Mouse (Mus musculus) forebrain, embryonic 12.5 days (tissue): ENCODE results near the gene Zfp626. TPM values are rescaled to one million over a fixed set of nuclear protein-coding genes. Genes with fewer than 3 reads are reported as not detected.
"Not testable (repeated sequence)": the region's sequence is repeated elsewhere in the genome, so short reads cannot be mapped to it uniquely, and the experiment has no call there.

Experiments used
- ATAC-seq: fragments of 200-750 bp; cut with Nextera tagmentation; 2 replicates; pipeline ENCODE4 v1.8.0; 2017; ENCODE audit warnings: moderate TSS enrichment; ENCODE audit not compliant: low FRiP score
- H3K27ac ChIP-seq: fragments of 300-500 bp; sonication (generic); 2 replicates; pipeline ENCODE4 v1.5.1; 2016; ENCODE audit warnings: mild to moderate bottlenecking
- H3K27me3 ChIP-seq: fragments of 300-500 bp; sonication (generic); 2 replicates; pipeline ENCODE4 v1.6.1; 2016; ENCODE audit warnings: mild to moderate bottlenecking
- H3K36me3 ChIP-seq: fragments of 300-500 bp; sonication (generic); replicated peaks from 2 replicates; pipeline ENCODE4 v1.6.1; 2016; ENCODE audit warnings: mild to moderate bottlenecking
- H3K4me1 ChIP-seq: fragments of 300-500 bp; sonication (generic); 2 replicates; pipeline ENCODE4 v1.6.1; 2016
- H3K4me2 ChIP-seq: fragments of 300-500 bp; sonication (generic); 2 replicates; pipeline ENCODE4 v1.6.1; 2016; ENCODE audit warnings: mild to moderate bottlenecking, moderate library complexity
- H3K4me3 ChIP-seq: fragments of 300-500 bp; sonication (generic); replicated peaks from 2 replicates; pipeline ENCODE4 v1.5.1; 2016; ENCODE audit warnings: mild to moderate bottlenecking
- H3K9ac ChIP-seq: fragments of 300-500 bp; sonication (generic); 2 replicates; pipeline ENCODE4 v1.6.1; 2016; ENCODE audit warnings: mild to moderate bottlenecking
- H3K9me3 ChIP-seq: fragments of 300-500 bp; sonication (generic); 2 replicates; pipeline ENCODE4 v1.6.1; 2016
- WGBS: fragments of 180-500 bp; shearing (Covaris S2); methylation state at CpG from one replicate; pipeline ENCODE4 v1.1.7; 2016; 5-methylcytosine and 5-hydroxymethylcytosine counted together
- polyA plus RNA-seq: library from polyadenylated mRNA; unstranded; fragments of >200 nt; fragmentation: Nextera tagmentation; extraction: Ambion mirVana; gene quantifications from 2 replicates; pipeline ENCODE4 v1.2.1, GENCODE M21; 2016

Zfp626 gene
- polyA plus RNA-seq, 1 experiment from 2014 or later = 3.2 TPM

DNA sequence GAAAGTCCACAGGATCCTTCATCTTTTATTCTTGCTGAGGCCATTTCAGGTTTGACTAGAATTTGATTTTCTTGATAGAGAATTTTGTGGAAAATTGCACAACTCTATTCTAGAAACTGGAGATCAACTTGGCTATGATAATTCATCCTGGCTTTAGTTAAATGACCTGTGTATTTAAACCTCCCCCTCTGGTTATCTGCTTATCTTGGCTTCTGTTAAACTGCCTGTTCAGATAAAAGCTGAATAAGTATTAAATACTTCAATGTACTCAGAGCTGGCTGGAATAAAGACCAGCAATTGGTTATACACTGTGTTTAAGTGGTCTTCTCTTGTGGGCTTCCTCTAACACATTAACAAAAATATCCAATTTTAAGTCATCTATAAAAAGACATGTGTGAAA, 15.6 kb downstream of the Zfp626 start:
- Histone ChIP-seq H3K27ac (no peak overlapping the region), H3K4me2 (no peak overlapping the region), H3K36me3 (peaks cover 28% of the 10 kb centered on the region), H3K4me1 (no peaks in the 10 kb centered on the region), H3K9me3 (0 out of 2 replicates have a peak, but pooled peaks cover 4% of the 10 kb centered on the region), H3K4me3 (no peak overlapping the region), H3K27me3 (no peaks in the 10 kb centered on the region), H3K9ac (no peak overlapping the region)
- ATAC-seq = no peak

DNA sequence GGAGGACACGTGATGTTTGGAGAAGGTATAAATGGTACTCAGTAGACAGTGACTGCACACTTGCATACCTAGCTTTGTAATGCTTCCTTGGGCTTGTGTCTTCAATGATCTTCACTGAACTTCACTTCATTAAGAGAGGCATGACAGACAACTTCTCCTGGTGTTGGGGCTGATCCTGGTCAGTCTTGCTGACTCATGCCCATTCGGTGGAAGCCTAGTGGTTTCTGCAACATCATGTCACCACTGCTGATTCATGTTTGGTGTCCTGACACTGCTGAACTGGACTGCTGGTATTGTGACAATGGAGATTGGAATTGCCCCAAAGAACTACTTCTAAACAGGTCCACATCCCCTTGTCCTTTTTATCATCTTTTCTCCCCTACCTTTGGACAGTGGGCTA, 27.1 kb downstream of the Zfp626 start:
- ATAC-seq = no peak
- no peak overlapping the region for H3K9ac ChIP-seq
- H3K4me1 ChIP-seq = peaks cover 3% of the 10 kb centered on the region
- no peak overlapping the region for H3K27ac ChIP-seq
- H3K4me3 ChIP-seq = no peak overlapping the region
- H3K36me3 ChIP-seq = no peaks in the 10 kb centered on the region
- 91% methylated on average over 2 of the region's 2 CpGs for WGBS
- H3K27me3 ChIP-seq = peaks cover 5% of the 10 kb centered on the region; the same call in 1 of the 2 replicates
- no peak overlapping the region for H3K4me2 ChIP-seq
- H3K9me3 ChIP-seq = no peaks in the 10 kb centered on the region

GRCm38 (mm10) chr7:27837896-27838295, 30.9 kb downstream of the Zfp626 start:
- Histone ChIP-seq H3K4me2 (peak overlapping the region; percentile 62), H3K9me3 (no peaks in the 10 kb centered on the region), H3K27ac (peak overlapping the region; percentile 85), H3K27me3 (no peaks in the 10 kb centered on the region), H3K4me3 (peak overlapping the region; percentile 58), H3K4me1 (peaks cover 14% of the 10 kb centered on the region), H3K9ac (peak overlapping the region; percentile 66), H3K36me3 (no peaks in the 10 kb centered on the region)
- ATAC-seq = peak; percentile 34; the same call in 1 of the 2 replicates
- 30% methylated on average over 6 of the region's 6 CpGs for WGBS

- Histone ChIP-seq H3K27ac (peak within 1 kb of the TSS; percentile 85), H3K4me3 (peak within 1 kb of the TSS; percentile 58), H3K36me3 (no peaks in the 10 kb centered on the region), H3K9me3 (no peaks in the 10 kb centered on the region), H3K4me2 (peak within 1 kb of the TSS; percentile 62), H3K9ac (peak within 1 kb of the TSS; percentile 66), H3K4me1 (peaks cover 14% of the 10 kb centered on the region), H3K27me3 (no peaks in the 10 kb centered on the region)
- ATAC-seq = peak; percentile 97
- WGBS = 3% methylated on average over 34 of the region's 34 CpGs
Measured at GRCm38 (mm10) chr7:27838323-27839249, 31.6 kb downstream of the Zfp626 start, which contains the start of gene Zfp59. Zfp59 (plus strand) TSS chr7:27838607.

DNA sequence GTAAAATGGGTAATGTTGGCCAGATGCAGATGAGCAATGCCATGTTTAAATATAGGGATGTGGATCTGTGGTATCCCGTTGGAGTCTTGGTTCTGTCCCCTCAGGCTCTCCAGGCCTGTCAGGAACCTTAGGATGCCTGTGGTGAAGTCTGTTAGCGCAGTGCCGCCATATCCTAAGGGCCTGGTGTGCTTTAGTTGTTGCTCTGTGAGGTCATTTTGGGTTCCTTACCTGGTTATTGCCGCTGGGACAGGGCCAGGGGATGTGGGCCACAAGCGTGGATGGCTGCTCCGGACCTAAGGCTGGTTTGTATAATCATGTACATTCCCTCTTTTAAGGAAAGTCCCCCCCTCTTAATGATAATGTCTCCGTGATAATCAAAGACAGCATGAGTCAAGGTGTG, 32.6 kb downstream of the Zfp626 start:
- Histone ChIP-seq H3K4me1 (peaks cover 14% of the 10 kb centered on the region), H3K27ac (no peak overlapping the region), H3K4me2 (peak overlapping the region; percentile 62), H3K4me3 (no peak overlapping the region; the same call in 1 of the 2 replicates), H3K36me3 (peaks cover 5% of the 10 kb centered on the region), H3K9me3 (no peaks in the 10 kb centered on the region), H3K27me3 (no peaks in the 10 kb centered on the region), H3K9ac (peak overlapping the region; percentile 66; the same call in 1 of the 2 replicates)
- 92% methylated on average over 7 of the region's 7 CpGs for WGBS
- ATAC-seq = no peak

GRCm38 (mm10) chr7:27840104-27840503, 33.1 kb downstream of the Zfp626 start:
- ATAC-seq = no peak
- Histone ChIP-seq H3K9me3 (no peaks in the 10 kb centered on the region), H3K27ac (no peak overlapping the region), H3K27me3 (no peaks in the 10 kb centered on the region), H3K36me3 (peaks cover 10% of the 10 kb centered on the region), H3K4me3 (no peak overlapping the region), H3K9ac (no peak overlapping the region), H3K4me2 (no peak overlapping the region), H3K4me1 (peaks cover 14% of the 10 kb centered on the region)
- WGBS = 85% methylated on average over 6 of the region's 6 CpGs

GRCm38 (mm10) chr7:27857227-27857626, 50.2 kb downstream of the Zfp626 start, which contains the start of gene Zfp607a:
Zfp607a (plus strand) TSS chr7:27857527.
- no peak within 1 kb of the TSS for H3K9ac ChIP-seq
- H3K4me1 ChIP-seq = peaks cover 21% of the 10 kb centered on the region

DNA sequence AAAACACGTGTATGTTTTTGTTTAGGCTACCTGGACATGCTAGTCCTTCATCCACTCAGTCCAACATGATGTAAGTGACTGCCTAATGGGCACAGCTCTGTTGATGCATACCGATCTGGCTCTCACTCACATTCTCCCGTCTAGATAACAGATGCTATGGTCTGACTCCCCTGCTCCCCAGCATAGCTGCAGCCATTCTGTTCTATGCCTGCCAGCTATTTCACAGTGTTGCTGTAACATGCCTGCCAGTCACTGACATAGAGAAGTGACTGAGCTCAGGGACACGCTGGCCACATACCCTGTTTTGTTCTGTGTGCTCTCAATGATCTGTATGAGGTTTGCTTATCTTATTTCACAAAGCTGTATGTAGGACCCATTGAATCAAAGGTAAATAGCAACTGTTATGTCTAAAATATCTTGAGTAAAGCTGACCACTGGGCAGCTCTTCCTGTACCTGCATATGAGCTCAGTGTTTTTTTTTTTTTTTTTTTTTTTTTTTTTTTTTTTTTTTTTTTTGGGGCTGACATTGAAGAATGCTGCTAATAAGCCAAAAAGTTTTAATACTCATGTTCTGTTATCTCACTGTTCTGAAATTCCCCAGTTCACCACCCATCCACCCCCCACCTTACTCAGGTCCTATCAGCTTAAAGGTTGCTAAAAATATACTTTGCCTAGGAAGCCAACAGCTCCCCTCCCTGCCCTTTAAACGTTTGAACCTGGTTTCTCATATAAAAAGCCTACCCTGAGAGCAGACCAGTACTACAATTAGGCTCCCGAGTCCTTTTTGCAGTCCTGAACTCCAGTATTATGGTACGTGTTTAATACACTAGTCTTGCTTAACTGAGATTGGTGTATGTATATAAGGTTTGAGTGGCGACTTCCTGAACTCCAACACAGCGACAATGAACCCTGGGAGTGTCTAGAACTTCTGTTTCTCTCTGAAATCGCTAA, 52.6 kb downstream of the Zfp626 start:
- 31% methylated on average over 10 of the region's 10 CpGs for WGBS
- Histone ChIP-seq H3K36me3 (peaks cover 24% of the 10 kb centered on the region), H3K9ac (peak overlapping the region; percentile 75), H3K9me3 (no peaks in the 10 kb centered on the region), H3K27me3 (no peaks in the 10 kb centered on the region), H3K4me1 (peaks cover 21% of the 10 kb centered on the region), H3K4me3 (peak overlapping the region; percentile 55), H3K4me2 (peak overlapping the region; percentile 81), H3K27ac (0 out of 2 replicates have a peak overlapping the region, but pooled peaks have one; percentile 38)
- no peak for ATAC-seq

More at GRCm38 (mm10) chr7:27857227-27857626, 50.2 kb downstream of the Zfp626 start, which contains the start of gene Zfp607a:
- Histone ChIP-seq H3K27me3 (no peaks in the 10 kb centered on the region), H3K9me3 (no peaks in the 10 kb centered on the region), H3K36me3 (peaks cover 28% of the 10 kb centered on the region), H3K27ac (no peak within 1 kb of the TSS), H3K4me3 (no peak within 1 kb of the TSS), H3K4me2 (no peak within 1 kb of the TSS)
- WGBS = 100% methylated on average over 1 of the region's 1 CpGs
- ATAC-seq = no peak

DNA sequence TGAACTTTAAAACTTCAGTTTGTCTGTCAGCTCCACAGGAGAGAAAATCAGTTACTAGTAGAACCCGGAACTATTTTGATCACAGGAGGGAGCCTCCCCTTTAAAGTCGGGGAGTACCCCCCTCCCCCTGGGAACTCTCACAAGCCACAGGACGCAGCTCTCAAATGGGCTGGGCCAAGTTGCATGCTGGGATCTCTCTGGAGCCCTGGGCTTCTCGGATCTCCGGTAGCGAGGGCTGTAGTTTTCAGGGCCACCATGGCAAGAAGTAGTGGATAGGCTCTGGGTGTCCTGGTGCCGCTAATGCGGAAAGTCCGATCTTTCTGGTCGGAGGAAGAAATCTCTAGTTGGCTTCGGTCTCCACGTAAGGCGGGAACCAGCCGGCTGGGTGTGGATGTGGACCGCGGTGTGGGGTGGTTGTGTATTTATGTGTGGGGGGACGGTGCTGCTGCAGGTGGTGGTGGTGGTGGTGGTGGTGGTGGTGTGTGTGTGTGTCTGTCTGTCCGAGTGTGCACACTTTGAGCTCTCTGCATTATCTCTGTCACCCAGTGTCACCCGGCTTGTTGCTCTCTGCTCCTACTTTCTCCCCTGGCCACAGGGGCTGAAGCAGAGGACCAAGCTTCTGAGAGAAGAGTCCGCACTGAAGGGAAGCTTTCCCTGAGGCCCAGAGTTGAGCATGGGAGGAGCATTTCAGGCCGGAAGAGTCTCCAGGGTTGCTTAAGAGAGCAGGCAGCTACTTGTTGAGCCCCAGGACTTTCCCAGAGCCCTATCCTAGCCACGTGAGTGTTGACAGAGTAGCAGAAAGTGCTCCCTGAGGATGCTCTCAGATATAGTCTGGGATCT, 53.6 kb downstream of the Zfp626 start:
- Histone ChIP-seq H3K36me3 (peaks cover 21% of the 10 kb centered on the region), H3K4me3 (peak overlapping the region; percentile 55), H3K4me2 (peak overlapping the region; percentile 81), H3K27me3 (no peaks in the 10 kb centered on the region), H3K4me1 (peaks cover 21% of the 10 kb centered on the region), H3K9ac (peak overlapping the region; percentile 75), H3K27ac (peak overlapping the region; percentile 38; the same call in 1 of the 2 replicates), H3K9me3 (no peaks in the 10 kb centered on the region)
- under 1% methylated on average over 22 of the region's 22 CpGs for WGBS
- peak; percentile 83 for ATAC-seq

DNA sequence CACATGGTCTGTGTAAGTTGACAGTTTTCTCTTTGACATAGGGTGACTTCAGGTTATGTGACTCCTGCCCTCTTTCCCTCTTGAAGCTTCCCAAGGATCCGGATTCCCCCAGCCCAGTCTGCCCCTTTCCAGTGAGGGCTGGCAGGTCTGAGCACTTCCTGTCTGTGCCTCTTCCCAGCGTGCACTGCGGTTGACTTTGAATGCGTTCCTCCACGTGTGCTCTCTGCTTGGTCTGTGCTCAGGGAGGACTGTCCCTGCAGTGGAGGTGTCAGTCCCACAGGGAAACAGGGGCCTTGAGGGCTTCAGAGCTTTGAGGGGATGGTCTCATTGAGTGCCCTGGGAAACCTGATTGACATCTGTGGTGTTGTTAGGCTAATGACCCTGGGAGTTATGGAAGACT, 55.6 kb downstream of the Zfp626 start:
- not testable (repeated sequence) for H3K9me3 ChIP-seq, H3K27me3 ChIP-seq, H3K4me2 ChIP-seq, H3K27ac ChIP-seq, H3K9ac ChIP-seq, H3K4me3 ChIP-seq, ATAC-seq
- 91% methylated on average over 5 of the region's 5 CpGs for WGBS
- peaks cover 29% of the 10 kb centered on the region for H3K36me3 ChIP-seq
- peaks cover 21% of the 10 kb centered on the region for H3K4me1 ChIP-seq
